Mouse (Mus musculus): ENCODE results near the gene Cdh4.

- TF ChIP-seq NANOG (IDR thresholded peaks at IDR 0.05; ENCODE audit: borderline replicate concordance, low read length) (no peak), CTCF (conservative IDR thresholded peaks at IDR 0.05; ENCODE audit: low read length) (no peak)
These were observed 94.5 kb downstream of the Cdh4 start for GRCm38 (mm10) chr2:179536762-179537161.

Measured in E14TG2a.4 (cell line).